Mouse (Mus musculus) frontal cortex, adult (tissue): Measurements from ENCODE around the gene Rnaset2b.
A peak's percentile ranks its signal among the peaks of the same experiment; 100 is the strongest.
"Not testable (repeated sequence)": the region's sequence is repeated elsewhere in the genome, so short reads cannot be mapped to it uniquely, and the experiment has no call there.

Source experiments
- ATAC-seq: cut with Nextera tagmentation; 2 replicates; pipeline ENCODE4 v1.9.2; 2017; ENCODE audit warnings: mild to moderate bottlenecking, moderate library complexity, mixed read lengths; ENCODE audit not compliant: low TSS enrichment

The Rnaset2b gene

DNA sequence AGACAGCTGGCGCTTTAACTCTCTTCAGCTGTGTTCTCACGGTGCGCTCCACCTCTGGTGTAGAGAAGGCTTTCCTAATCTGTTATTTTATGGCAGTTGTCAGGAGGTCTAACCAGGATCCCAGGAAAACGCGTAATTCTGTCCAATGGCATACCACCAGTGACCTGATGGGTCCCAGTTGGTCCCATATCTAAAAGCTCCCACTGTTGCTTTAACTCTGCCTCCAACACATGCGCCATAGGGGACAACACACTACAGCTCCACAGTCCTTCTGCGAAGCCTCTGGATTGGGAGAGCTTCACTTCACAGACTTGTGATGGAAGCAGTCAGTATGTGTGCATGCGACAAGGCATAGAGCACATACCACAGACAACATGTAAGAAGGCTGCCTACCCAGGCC, 9.7 kb downstream of the Rnaset2b start:
- not testable (repeated sequence) for ATAC-seq

DNA sequence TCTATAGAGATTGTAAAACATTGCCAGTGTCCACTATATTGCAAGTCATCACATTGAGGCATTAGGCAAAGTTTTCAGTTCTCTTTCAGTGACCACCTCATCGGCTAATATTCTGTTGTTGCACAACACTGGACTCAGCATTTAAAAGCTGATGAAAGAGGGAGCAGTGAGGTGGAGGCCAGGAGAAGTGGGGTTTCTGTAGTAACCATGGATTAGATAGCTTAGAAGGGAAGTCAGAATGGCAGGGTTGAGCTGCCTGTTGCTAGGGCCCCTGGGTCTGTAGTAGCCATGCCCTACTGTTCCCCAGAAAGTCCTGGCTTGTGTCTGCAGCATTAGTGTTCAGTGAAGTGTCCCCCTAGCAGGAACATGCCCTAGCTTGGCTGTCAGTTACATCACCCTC, 15.7 kb downstream of the Rnaset2b start:
- ATAC-seq = not testable (repeated sequence)

DNA sequence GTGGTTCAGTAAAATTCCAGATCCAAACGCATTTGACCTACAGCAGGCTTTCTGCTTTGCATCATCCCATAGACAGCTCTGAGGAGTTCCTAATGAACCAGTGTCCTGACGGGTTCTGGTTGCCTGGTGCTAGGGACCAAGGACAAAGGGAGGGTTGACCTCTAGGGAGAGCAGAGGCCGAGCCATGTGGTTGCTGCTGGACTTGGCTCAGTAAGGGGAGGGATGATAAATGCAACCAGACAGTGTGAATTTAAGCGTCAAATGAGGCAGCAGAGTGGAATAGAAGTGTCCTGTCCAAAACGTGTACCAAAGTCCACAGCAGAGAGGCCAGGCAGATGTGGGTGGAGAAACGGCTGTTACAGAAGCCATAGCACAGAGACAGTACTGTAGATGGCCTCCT, 25.1 kb downstream of the Rnaset2b start:
- ATAC-seq = not testable (repeated sequence)

DNA sequence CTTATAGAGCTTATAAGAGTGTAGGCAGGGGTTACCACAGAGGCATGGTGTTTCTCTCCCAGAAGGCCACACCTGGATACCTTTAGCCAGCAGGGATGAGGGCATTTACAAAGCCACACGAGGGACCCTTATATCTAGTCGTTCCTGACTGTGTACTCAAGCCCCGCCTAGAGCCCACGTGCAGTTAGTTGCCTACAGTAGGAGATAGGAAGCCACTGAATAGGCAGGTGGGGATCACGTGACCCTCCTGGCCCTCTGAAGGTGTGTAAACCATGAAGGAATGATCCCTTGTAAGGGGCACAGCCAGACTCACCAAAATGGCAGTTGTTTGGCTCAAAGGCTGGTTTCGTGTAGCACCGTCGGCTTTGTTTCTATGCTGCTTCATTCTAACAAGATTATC, 26.4 kb downstream of the Rnaset2b start:
- ATAC-seq = not testable (repeated sequence)

DNA sequence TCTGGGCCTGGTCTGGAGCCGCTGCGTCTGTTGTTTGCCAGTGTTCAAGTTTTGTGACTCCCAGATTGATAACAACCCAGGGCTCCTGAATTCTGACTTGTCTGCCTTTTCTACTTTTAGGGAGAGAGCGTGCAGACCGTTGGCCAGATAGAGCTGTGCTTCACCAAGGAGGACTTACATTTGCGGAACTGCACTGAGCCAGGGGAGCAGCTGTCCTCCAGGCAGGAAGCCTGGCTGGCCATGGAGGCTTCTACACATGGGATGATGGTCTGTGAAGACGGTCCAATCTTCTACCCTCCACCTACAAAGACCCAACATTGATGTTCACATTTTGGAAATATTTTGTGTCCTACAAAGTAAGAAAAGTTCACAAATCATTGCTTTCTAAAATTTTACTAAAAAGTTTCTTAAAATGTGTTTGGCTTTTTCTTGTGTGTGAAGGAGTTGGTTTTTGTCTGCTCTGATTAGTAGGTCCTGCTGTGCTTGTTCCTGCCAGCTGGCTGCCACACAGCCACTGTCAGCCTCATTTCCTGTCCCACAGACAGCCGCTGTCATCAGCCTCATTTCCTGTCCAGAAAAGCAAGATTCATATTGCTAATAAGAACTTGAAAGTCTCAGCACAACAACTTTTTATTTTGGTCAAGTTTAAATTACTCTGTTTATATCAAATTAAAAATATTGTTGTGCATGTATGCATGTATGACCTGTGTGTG, 27.5 kb downstream of the Rnaset2b start:
- ATAC-seq = not testable (repeated sequence)

DNA sequence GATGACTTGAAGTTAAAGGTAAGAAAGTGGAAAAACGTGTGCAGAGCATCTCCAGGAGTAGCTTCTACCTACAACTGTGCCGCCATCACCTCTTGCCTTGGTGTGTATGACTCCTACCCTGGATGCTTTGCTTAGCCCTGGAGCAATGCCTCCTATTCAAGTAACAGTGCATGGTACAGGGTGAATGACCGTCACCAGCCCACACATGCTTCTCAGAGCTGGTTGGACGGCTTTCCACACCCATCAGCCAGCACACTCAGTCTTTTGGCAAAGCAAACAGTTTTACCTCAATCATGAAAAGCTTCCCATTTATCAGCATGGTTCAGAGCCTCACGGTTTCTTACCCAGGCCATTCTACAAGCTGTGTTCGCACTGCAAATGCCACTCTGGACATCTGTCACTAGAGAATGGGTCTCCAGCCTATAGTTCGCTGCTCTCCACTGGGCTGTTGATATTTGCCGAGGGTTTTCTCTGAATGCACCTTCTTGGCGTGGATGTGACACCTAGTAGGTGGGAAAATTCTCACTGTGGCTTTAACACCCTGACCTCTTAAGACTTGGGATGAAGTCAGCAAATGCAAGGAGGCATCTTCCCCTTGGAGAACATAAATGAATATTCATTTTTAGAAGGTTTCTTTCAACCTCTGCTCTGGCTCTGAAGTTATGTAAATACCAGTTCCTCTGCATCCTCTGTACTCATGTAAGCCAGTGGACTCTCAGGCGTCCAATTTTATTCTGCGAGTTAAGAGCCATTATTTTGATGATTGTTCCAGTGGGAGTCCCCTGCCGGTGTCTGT, 31.6 kb downstream of the Rnaset2b start:
- not testable (repeated sequence) for ATAC-seq

DNA sequence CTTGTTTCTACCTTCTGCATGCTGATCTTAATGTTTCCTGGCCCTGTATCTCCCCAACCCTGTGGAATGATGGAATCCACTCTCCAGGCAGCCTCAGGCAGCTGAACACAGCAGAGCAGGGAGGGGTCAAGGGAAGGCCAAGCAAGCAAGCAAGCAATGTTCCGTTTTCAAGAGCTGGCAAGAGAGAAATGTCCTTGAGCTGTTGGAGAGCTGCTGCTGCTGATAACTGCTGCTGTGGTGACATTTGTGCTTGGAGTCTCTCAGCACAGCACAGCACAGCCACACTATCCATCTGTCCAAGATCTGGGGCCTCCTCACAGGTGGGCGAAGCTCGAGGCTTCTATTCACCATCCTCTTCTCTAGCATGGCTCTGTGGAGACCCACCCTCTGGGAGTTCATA, 33.0 kb downstream of the Rnaset2b start:
- not testable (repeated sequence) for ATAC-seq

DNA sequence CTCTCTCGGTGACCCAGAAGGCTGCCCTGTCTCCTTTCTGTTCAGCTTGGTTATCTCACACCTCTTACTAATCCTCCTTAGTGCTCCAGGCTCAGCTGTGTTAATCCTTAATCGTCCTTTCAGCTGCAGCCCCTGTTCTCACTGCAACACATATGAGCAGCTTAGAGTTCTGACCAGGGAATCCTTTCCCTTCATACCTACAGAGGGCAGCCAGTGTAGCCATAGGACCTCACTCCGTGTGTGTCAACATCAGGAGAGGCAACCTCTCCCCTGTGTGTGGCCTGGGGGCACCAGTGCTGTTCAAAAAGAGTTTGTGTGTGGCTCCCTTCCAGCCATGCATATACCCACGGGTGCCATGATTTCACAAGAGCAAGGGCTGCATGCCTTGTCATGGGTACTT, 35.2 kb downstream of the Rnaset2b start:
- ATAC-seq = not testable (repeated sequence)

DNA sequence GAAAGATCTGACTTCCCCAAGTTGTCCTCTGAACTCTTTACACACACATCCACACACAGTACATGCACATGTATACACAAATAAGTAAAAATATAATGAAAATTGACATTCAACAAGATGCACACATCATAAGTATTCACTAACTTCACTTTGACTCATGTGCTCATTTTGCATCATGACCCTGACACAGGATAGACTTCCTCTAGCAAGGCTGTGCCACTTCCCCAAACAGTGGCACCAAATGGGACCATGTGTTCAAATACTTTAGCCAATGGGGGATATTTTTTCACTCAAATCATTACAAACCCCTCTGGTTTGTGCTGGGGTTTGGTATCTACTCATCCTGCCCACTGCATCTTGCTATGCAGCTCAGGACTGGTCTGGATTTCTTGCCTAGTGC, 38.5 kb downstream of the Rnaset2b start:
- not testable (repeated sequence) for ATAC-seq

DNA sequence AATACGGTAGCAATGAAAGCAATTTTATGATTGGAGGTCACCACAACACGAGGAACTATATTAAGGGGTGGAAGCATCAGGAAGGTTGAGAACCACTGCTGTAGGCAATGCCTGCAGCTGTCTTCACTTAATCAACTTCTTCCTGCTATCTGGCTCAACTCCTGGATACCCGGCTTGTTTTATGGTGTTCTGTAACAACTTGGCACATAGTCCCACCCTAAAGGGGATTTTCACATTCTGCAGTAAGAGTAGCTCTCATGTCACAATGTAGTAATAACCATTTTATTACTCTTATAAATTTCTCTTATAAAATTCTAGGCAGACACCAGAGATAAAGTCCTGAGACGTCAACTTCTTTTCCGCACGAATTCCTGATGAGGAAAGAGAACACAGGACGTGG, 39.0 kb downstream of the Rnaset2b start:
- ATAC-seq = not testable (repeated sequence)

DNA sequence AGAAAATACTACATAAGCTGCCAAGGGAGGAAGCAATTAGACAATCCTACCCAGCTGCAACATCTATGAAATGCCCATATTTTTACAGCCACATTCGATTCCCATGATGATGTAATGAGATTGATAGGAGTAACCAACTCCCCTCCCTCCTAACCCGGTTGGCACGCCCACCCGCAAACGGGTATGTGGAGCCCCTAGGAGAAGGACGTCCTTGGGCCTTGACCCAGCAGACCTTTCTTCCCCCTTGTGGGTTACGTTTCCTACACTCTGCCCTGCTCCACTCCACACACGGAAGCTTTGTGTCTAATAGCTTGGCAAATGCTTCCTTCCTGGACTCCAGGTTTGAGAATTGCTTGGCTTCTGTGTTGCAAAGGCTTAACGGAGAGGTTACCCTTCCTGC, 39.5 kb downstream of the Rnaset2b start:
- not testable (repeated sequence) for ATAC-seq

DNA sequence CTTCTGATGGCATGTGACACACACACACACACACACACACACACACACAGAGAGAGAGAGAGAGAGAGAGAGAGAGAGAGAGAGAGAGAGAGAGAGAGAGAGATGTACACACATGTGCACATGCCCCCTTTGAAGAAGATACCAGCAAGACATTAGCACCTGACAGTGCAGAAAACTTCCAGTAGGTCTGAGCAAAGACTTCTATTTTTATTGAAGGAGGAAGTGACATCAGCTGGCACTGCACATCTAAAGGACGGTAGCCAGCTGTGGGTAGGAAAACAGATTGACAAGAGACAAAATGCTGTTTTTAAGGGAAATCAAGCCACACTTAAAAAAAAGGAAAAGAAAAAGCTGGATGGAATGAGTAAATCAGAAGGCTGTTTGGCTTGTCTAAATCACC, 43.8 kb downstream of the Rnaset2b start:
- not testable (repeated sequence) for ATAC-seq

DNA sequence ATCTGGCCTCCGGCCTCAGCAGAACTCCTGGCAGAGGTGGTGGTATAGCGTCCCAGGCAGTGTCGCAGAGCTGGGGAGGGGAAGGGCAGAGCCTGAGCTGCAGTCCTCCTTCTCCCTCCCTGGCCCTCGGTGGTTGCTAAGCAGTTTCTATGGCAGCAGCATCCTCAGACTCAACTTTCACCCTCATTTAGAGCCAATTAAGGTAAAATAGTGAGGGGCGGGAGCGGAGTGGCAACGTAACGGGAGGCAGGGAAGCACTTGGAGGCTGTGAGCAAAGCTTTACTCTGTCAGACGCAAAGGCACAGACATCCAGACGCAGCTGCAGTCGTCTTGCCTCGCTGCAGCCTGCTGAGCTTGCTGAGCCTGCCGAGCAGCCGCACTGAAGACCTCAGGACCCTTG, 54.8 kb downstream of the Rnaset2b start, which contains the start of gene Gm1604a:
TSS of gene Gm1604a (plus strand) at position 312 of the 400 bp plus-strand sequence.
- ATAC-seq = peak; percentile 83

DNA sequence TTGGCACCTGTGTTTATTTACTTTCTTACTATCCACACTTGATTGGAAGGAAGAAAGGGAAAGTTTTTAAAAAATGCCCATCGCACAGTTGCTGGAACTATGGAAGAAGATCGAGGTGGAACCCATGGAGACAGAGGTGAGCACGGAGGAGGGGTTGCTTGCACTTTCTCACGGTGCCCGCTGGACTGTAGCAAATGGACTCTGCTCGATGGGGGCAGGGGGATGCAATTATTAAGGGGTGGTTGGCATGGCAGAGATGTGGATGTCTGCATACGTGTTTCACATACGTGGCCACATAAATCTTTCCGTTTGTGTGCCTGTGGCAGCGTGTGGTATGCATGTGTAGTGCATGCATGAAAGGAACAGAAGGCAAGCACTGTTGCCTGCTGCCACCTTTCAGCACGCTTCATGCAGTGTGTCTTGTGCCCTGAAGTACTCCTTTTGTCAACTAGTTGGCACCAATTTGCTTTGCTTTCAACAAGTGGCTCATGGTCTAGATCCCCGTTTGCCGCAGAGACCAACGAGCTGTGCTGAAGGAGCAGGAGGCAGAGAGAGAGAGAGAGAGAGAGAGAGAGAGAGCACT, 55.4 kb downstream of the Rnaset2b start:
- ATAC-seq = not testable (repeated sequence)

DNA sequence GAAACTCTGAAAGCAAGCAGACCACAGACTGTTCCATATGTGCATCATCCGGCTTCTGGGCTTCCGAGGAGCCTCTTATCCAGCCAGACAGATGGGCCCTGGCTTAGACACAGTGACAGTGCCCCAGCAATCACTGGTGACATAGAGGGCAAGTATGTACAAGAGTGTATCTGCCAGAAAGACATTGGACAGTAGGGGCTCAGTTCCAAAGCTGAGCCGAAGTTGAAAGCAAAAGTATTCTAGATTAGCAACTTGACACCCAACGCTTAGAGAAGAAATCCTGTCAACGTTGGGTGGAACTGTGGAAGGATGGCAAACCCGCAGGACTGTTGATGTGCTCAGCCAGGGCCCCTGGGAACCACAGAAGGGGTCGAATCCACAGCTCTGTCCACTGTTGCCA, 59.8 kb downstream of the Rnaset2b start:
- ATAC-seq = not testable (repeated sequence)

DNA sequence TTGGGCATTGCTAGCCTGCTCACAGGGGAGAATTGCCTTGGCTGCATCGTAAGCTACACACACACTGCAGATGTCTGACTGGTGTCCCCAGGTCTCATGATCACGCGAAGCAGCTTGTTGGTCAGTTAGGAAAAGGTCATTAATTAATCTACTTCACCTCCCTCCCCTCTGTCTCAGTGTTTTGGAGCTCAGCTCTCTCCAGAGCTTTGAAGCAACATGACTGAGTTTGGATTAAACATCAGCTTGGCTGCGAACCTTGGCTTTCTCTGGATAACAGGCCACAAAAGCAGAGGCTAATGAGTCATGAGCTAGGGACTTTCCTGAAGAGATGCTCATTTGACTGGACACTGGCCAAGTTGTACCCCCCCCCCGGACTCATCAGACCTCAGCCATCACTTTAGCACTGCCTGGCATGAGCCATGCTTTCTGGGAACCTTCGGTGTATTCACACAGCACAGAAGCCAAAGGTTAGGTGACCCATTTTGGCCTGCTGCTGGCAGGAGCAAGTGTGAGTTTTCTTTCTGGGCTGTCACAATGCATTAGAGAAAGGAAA, 60.3 kb downstream of the Rnaset2b start:
- ATAC-seq = not testable (repeated sequence)

DNA sequence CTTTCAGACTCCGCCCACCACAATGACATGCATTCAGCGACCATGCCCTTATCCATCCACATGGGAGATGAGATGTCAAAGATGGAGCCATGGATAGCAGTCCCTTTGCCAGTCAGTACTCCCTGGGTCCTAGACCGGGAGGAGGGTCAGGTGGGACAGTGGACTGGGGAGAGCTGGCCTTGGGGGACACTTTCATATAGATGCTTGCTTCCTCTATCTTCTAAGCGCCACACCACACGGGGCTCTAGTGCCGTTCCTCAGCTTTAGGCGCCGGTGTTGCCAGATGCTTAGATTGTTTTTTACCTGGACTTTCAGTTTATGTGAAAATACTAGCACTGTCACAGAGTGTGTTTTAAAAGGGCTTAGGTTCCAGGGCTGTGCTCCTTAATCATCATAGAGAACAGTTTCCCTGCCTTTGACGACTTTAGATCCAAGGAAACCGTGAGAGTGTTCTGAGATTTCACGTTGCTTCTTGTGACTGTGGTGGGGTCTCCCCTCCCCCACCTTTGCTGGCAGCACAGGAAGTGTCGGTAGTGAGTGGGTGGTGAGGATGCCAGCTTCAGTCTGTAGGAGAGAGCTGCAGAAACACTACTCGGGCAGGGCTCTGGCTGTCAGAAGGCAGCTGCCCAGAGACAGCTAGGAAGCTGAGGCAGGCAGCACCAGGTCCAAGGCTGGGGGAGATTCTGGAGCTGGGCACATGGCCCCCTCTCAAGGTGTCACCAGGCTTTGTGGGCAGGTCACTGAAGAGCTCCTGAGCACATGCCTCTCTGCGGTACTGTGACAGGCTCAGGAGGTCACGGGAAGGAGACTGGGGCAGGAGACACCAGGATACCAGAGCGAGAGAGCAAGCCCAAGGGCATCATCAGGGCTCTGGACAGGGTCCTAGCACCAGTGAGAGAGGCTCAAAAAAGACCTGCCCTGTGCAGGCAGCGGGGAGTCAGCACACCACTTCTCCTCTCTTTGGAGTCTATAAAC, 63.0 kb downstream of the Rnaset2b start:
- ATAC-seq = peak; percentile 76
